Mouse (Mus musculus) brain, embryonic 14.5 days (tissue): ENCODE results near the gene Bcl2l13.
"Not testable (repeated sequence)": the region's sequence is repeated elsewhere in the genome, so short reads cannot be mapped to it uniquely, and the experiment has no call there.

Experiments used
- CTCF ChIP-seq: fragments of 200-500 bp; IDR thresholded peaks from 2 replicates; pipeline ENCODE4 v1.5.1; 2012; ENCODE audit warnings: inconsistent platforms, mild to moderate bottlenecking, moderate library complexity, borderline replicate concordance; ENCODE audit not compliant: insufficient read depth, insufficient read length; ENCODE audit errors: extremely low read depth
- POLR2A ChIP-seq: fragments of 200-500 bp; IDR thresholded peaks from 2 replicates; pipeline ENCODE4 v1.6.1; 2012; ENCODE audit warnings: mild to moderate bottlenecking, inconsistent platforms, borderline replicate concordance; ENCODE audit not compliant: poor library complexity, insufficient read depth, insufficient read length, severe bottlenecking; ENCODE audit errors: extremely low read depth

GRCm38 (mm10) chr6:120907876-120908597, 72.0 kb downstream of the Bcl2l13 start:
- TF ChIP-seq POLR2A, CTCF: not testable (repeated sequence)
